Mouse (Mus musculus): ENCODE results near the gene Cggbp1. TPM values are rescaled to one million over a fixed set of nuclear protein-coding genes. Genes with fewer than 3 reads are reported as not detected.

Cggbp1 gene
- polyA plus RNA-seq, 1 experiment from 2014 or later: 132 TPM

DNA sequence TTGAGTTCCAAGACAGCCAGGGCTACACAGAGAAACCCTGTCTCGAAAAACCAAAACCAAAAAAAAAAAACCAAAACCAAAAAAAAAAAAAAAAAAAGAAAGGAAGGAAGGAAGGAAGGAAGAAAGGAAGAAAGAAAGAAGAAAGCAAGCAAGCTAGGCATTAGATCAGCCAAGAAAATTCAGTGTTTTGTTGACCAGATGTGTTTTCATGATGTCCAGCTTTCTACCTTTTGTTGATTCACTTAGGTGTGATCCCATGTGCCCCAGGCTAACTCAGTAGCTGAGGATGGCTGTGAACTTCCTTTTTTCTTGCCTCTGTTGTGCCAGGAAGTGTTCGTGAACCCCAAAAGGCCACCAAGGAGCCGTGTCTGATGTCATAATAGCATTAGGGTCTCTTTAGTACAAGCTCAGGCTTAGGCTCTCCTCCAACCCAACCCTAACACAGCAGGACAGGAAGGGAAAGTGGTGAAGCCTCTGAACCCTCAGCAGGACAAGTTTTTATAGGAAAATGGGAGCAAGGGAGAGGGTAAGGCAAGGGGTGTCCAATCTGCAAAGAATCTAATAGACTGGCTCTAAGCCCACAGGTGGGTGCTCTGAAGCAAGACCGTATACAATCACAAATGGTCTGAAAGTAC is 25.0 kb downstream of the Cggbp1 start:
- no peaks in the 10 kb centered on the region for H3K9me3 ChIP-seq (ENCODE audit: control insufficient read depth, low read length)
- WGBS: 82% methylated on average over 4 of the region's 4 CpGs

DNA sequence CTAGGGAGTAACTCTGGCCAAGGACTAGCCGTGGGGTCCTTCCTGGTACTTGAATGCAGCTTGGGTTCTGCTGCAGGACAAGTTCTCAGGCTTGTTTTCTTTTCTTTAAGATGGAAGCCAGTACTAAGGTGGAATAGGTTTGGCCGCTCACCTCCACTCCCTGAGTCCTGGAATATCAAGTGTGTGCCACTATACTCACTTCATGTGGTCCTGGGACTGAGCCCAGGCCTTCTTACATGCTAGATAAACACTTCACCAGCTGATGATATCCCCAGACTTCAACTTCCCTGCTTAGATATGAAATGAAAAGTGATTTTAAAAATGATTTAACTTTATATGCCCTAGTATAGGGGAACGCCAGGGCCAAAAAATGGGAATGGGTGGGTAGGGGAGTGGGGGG is 25.5 kb downstream of the Cggbp1 start:
- Histone ChIP-seq H3K4me1 (replicated peaks; ENCODE audit: control insufficient read depth, insufficient read depth, low read length) (no peaks in the 10 kb centered on the region), H3K36me3 (ENCODE audit: control insufficient read depth, insufficient read depth, low read length) (no peaks in the 10 kb centered on the region), H3K4me3 (ENCODE audit: low read depth, low read length) (no peak overlapping the region), H3K27ac (ENCODE audit: low read depth, low read length) (no peak overlapping the region), H3K4me2 (ENCODE audit: low read depth, low read length, severe bottlenecking) (no peak overlapping the region), H3K27me3 (ENCODE audit: control insufficient read depth, insufficient read depth, low read length) (no peaks in the 10 kb centered on the region), H3K9ac (ENCODE audit: low read length) (no peak overlapping the region), H3K9me3 (ENCODE audit: control insufficient read depth, low read length) (no peaks in the 10 kb centered on the region)
- WGBS: 90% methylated on average over 3 of the region's 3 CpGs
- ATAC-seq (replicated peaks; ENCODE audit: low FRiP score) (no peak), DNase-seq (ENCODE audit: low spot score) (no peak)

More for the DNA sequence above, 25.0 kb downstream of the Cggbp1 start:
- no peaks in the 10 kb centered on the region for H3K27me3 ChIP-seq (ENCODE audit: control insufficient read depth, insufficient read depth, low read length)
- DNase-seq (ENCODE audit: low spot score): no peak
- H3K4me1 ChIP-seq (replicated peaks; ENCODE audit: control insufficient read depth, insufficient read depth, low read length): no peaks in the 10 kb centered on the region
- no peak for ATAC-seq (replicated peaks; ENCODE audit: low FRiP score)
- no peak overlapping the region for H3K4me3 ChIP-seq (ENCODE audit: low read depth, low read length)
- no peaks in the 10 kb centered on the region for H3K36me3 ChIP-seq (ENCODE audit: control insufficient read depth, insufficient read depth, low read length)
- H3K27ac ChIP-seq (ENCODE audit: low read depth, low read length): no peak overlapping the region
- H3K4me2 ChIP-seq (ENCODE audit: low read depth, low read length, severe bottlenecking): no peak overlapping the region
- H3K9ac ChIP-seq (ENCODE audit: low read length): no peak overlapping the region

DNA sequence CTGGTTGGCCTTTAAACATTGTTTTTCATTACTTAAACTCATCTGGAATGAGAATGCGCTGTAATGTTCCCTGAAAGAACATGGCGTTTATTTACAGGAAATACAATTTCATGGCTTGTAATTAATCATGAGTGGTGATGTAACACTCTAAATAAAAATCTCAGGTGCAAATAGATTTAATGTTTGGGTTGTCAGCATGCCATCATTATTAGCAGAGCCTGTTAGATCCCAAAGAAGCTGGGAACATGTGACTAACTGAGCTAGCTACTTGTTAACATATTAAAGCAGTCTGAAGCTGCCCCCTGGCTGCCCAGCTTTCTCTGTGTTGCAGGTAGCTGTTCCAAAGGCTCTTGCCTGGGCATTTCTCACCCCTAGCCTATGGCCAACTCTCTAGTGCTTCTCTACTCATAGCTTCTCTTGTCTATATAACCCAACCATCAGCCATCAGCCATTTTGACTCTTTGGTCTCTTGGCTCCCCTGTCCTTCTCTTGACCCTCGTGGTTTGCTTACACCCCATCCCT is 26.9 kb downstream of the Cggbp1 start:
- no peaks in the 10 kb centered on the region for H3K36me3 ChIP-seq (ENCODE audit: control insufficient read depth, insufficient read depth, low read length)
- DNase-seq (ENCODE audit: low spot score): no peak
- no peak for ATAC-seq (replicated peaks; ENCODE audit: low FRiP score)
- no peaks in the 10 kb centered on the region for H3K9me3 ChIP-seq (ENCODE audit: control insufficient read depth, low read length)
- no peaks in the 10 kb centered on the region for H3K4me1 ChIP-seq (replicated peaks; ENCODE audit: control insufficient read depth, insufficient read depth, low read length)
- H3K4me2 ChIP-seq (ENCODE audit: low read depth, low read length, severe bottlenecking): no peak overlapping the region
- no peaks in the 10 kb centered on the region for H3K27me3 ChIP-seq (ENCODE audit: control insufficient read depth, insufficient read depth, low read length)
- no peak overlapping the region for H3K4me3 ChIP-seq (ENCODE audit: low read depth, low read length)
- WGBS: 86% methylated on average over 3 of the region's 3 CpGs
- H3K9ac ChIP-seq (ENCODE audit: low read length): no peak overlapping the region
- H3K27ac ChIP-seq (ENCODE audit: low read depth, low read length): no peak overlapping the region

DNA sequence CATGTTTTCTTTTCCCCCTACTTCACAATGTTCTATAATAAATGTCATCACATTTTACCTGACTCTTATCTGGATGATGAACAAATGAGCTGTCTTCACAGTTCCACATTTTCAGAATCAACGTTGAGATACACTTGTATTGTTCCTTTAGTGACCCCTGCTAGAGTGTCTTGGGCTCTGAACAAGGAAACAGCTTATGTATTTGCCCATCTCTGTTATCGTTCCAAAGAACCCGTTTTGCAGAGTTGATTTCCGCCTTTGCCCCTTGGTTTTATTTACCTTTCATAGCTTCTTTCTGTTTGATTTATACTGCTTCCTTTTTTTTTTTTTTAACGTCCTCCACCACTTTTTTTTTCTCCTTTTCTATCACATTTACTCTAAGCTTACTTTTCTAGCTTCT is 27.9 kb downstream of the Cggbp1 start:
- no peaks in the 10 kb centered on the region for H3K36me3 ChIP-seq (ENCODE audit: control insufficient read depth, insufficient read depth, low read length)
- no peaks in the 10 kb centered on the region for H3K4me1 ChIP-seq (replicated peaks; ENCODE audit: control insufficient read depth, insufficient read depth, low read length)
- H3K9ac ChIP-seq (ENCODE audit: low read length): no peak overlapping the region
- ATAC-seq (replicated peaks; ENCODE audit: low FRiP score) (no peak), DNase-seq (ENCODE audit: low spot score) (no peak)
- H3K4me3 ChIP-seq (ENCODE audit: low read depth, low read length): no peak overlapping the region
- WGBS: 85% methylated on average over 5 of the region's 5 CpGs
- H3K27ac ChIP-seq (ENCODE audit: low read depth, low read length): no peak overlapping the region
- H3K27me3 ChIP-seq (ENCODE audit: control insufficient read depth, insufficient read depth, low read length): no peaks in the 10 kb centered on the region
- no peaks in the 10 kb centered on the region for H3K9me3 ChIP-seq (ENCODE audit: control insufficient read depth, low read length)
- no peak overlapping the region for H3K4me2 ChIP-seq (ENCODE audit: low read depth, low read length, severe bottlenecking)

DNA sequence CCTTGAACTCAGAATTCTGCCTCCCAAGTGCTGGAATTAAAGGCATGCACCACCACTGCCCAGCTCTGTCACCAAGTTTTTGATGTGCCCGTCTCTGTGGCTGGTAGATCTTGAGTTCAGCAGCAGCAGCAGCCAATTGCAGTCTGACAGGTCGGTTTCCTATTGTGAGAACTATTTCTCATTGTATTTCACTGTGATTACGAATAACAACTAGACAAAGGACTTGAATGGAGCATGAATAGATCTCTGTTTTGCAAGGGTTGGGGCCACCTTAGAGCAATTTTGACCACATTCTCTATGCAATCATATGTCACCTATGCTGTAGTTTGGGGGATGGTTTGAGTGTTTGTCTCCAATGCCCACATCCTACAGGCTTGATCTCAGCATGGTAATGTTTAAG is 29.2 kb downstream of the Cggbp1 start:
- 71% methylated on average over 3 of the region's 3 CpGs for WGBS

DNA sequence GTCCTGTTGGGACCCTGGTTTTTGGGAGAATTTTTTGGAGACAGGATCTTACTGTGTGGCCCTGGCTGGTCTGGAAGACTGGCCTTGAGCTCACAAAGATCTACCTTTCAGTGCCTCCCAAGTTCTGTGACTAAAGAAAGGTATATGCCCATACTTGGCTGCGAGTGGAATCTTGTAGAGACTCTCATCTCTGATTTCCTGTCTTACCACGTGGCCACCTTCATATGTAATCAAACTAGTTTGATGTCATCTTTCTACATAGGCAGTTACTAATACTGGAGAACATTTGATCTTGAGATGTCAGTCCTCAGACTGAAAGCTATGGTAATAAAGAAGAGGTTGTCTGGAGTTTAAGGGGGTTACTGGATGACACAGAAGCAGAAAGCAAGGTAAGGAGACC is 29.6 kb downstream of the Cggbp1 start:
- no peak overlapping the region for H3K4me3 ChIP-seq (ENCODE audit: low read depth, low read length)
- H3K4me2 ChIP-seq (ENCODE audit: low read depth, low read length, severe bottlenecking): no peak overlapping the region
- no peak for DNase-seq (ENCODE audit: low spot score)
- H3K36me3 ChIP-seq (ENCODE audit: control insufficient read depth, insufficient read depth, low read length): no peaks in the 10 kb centered on the region
- ATAC-seq (replicated peaks; ENCODE audit: low FRiP score): no peak
- 87% methylated on average over 2 of the region's 2 CpGs for WGBS
- no peak overlapping the region for H3K27ac ChIP-seq (ENCODE audit: low read depth, low read length)
- H3K4me1 ChIP-seq (replicated peaks; ENCODE audit: control insufficient read depth, insufficient read depth, low read length): no peaks in the 10 kb centered on the region
- no peaks in the 10 kb centered on the region for H3K9me3 ChIP-seq (ENCODE audit: control insufficient read depth, low read length)
- H3K9ac ChIP-seq (ENCODE audit: low read length): no peak overlapping the region
- no peaks in the 10 kb centered on the region for H3K27me3 ChIP-seq (ENCODE audit: control insufficient read depth, insufficient read depth, low read length)

More for the DNA sequence above, 29.2 kb downstream of the Cggbp1 start:
- H3K4me3 ChIP-seq (ENCODE audit: low read depth, low read length): no peak overlapping the region
- H3K4me1 ChIP-seq (replicated peaks; ENCODE audit: control insufficient read depth, insufficient read depth, low read length): no peaks in the 10 kb centered on the region
- no peak for ATAC-seq (replicated peaks; ENCODE audit: low FRiP score)
- H3K9ac ChIP-seq (ENCODE audit: low read length): no peak overlapping the region
- no peak overlapping the region for H3K27ac ChIP-seq (ENCODE audit: low read depth, low read length)
- H3K4me2 ChIP-seq (ENCODE audit: low read depth, low read length, severe bottlenecking): no peak overlapping the region
- H3K27me3 ChIP-seq (ENCODE audit: control insufficient read depth, insufficient read depth, low read length): no peaks in the 10 kb centered on the region
- H3K9me3 ChIP-seq (ENCODE audit: control insufficient read depth, low read length): no peaks in the 10 kb centered on the region
- H3K36me3 ChIP-seq (ENCODE audit: control insufficient read depth, insufficient read depth, low read length): no peaks in the 10 kb centered on the region
- DNase-seq (ENCODE audit: low spot score): no peak

GRCm38 (mm10) chr16:64883896-64884295 is 32.1 kb downstream of the Cggbp1 start:
- H3K9ac ChIP-seq (ENCODE audit: low read length): no peak overlapping the region
- ATAC-seq (replicated peaks; ENCODE audit: low FRiP score): no peak
- no peaks in the 10 kb centered on the region for H3K4me1 ChIP-seq (replicated peaks; ENCODE audit: control insufficient read depth, insufficient read depth, low read length)
- H3K27me3 ChIP-seq (ENCODE audit: control insufficient read depth, insufficient read depth, low read length): no peaks in the 10 kb centered on the region
- WGBS: 85% methylated on average over 5 of the region's 5 CpGs
- H3K27ac ChIP-seq (ENCODE audit: low read depth, low read length): no peak overlapping the region
- no peak overlapping the region for H3K4me3 ChIP-seq (ENCODE audit: low read depth, low read length)
- no peak overlapping the region for H3K4me2 ChIP-seq (ENCODE audit: low read depth, low read length, severe bottlenecking)
- DNase-seq (ENCODE audit: low spot score): no peak
- H3K36me3 ChIP-seq (ENCODE audit: control insufficient read depth, insufficient read depth, low read length): no peaks in the 10 kb centered on the region
- peaks cover 2% of the 10 kb centered on the region; the same call in 1 of the 2 replicates for H3K9me3 ChIP-seq (ENCODE audit: control insufficient read depth, low read length)

- Histone ChIP-seq H3K4me3 (ENCODE audit: low read depth, low read length) (no peak overlapping the region), H3K9me3 (ENCODE audit: control insufficient read depth, low read length) (peaks cover 3% of the 10 kb centered on the region; the same call in 1 of the 2 replicates), H3K9ac (ENCODE audit: low read length) (no peak overlapping the region), H3K36me3 (ENCODE audit: control insufficient read depth, insufficient read depth, low read length) (no peaks in the 10 kb centered on the region), H3K27me3 (ENCODE audit: control insufficient read depth, insufficient read depth, low read length) (no peaks in the 10 kb centered on the region), H3K27ac (ENCODE audit: low read depth, low read length) (no peak overlapping the region), H3K4me2 (ENCODE audit: low read depth, low read length, severe bottlenecking) (no peak overlapping the region), H3K4me1 (replicated peaks; ENCODE audit: control insufficient read depth, insufficient read depth, low read length) (no peaks in the 10 kb centered on the region)
- no peak for ATAC-seq (replicated peaks; ENCODE audit: low FRiP score)
- no peak for DNase-seq (ENCODE audit: low spot score)
- 47% methylated on average over 3 of the region's 3 CpGs for WGBS
Observed at GRCm38 (mm10) chr16:64884420-64884838, 32.6 kb downstream of the Cggbp1 start.

- H3K36me3 ChIP-seq (ENCODE audit: control insufficient read depth, insufficient read depth, low read length): no peaks in the 10 kb centered on the region
Observed at GRCm38 (mm10) chr16:64885142-64885541, 33.3 kb downstream of the Cggbp1 start.

More at GRCm38 (mm10) chr16:64885142-64885541, 33.3 kb downstream of the Cggbp1 start:
- DNase-seq (ENCODE audit: low spot score) (no peak), ATAC-seq (replicated peaks; ENCODE audit: low FRiP score) (no peak)
- no peaks in the 10 kb centered on the region for H3K27me3 ChIP-seq (ENCODE audit: control insufficient read depth, insufficient read depth, low read length)
- H3K4me2 ChIP-seq (ENCODE audit: low read depth, low read length, severe bottlenecking): no peak overlapping the region
- H3K9me3 ChIP-seq (ENCODE audit: control insufficient read depth, low read length): peaks cover 3% of the 10 kb centered on the region; the same call in 1 of the 2 replicates
- no peak overlapping the region for H3K9ac ChIP-seq (ENCODE audit: low read length)
- no peak overlapping the region for H3K4me3 ChIP-seq (ENCODE audit: low read depth, low read length)
- no peak overlapping the region for H3K27ac ChIP-seq (ENCODE audit: low read depth, low read length)
- 34% methylated on average over 3 of the region's 3 CpGs for WGBS
- H3K4me1 ChIP-seq (replicated peaks; ENCODE audit: control insufficient read depth, insufficient read depth, low read length): no peaks in the 10 kb centered on the region

All from forebrain, embryonic 11.5 days (tissue).